Comparison of ENCODE assay signal across 8 mouse cellular contexts in genomic region chr5:31201742-31202590, GRCm38 (mm10). TPM values are rescaled to one million over a fixed set of nuclear protein-coding genes. Genes with fewer than 3 reads are reported as not detected.
DNase-seq lines count a peak whose midpoint lies in the region; ATAC-seq lines count a peak whose summit lies in the region.

Gene Zfp513, minus strand, starts transcription at chr5:31202303.

- peak within 1 kb of the TSS; percentile 55 for H3K4me3 ChIP-seq in intestine, embryonic 14.5 days (ENCODE audit: low read depth, low read length)

- peaks cover 79% of the 10 kb centered on the region for H3K36me3 ChIP-seq in intestine, embryonic 14.5 days (ENCODE audit: control insufficient read depth, insufficient read depth, low read length)

- peak; percentile 82 to 87 for DNase-seq in adrenal gland, adult 18-20 months (ENCODE audit: low spot score in 2 of 2)
- DNase-seq in embryo, embryonic 11 days, result peak; percentile 97
- DNase-seq in gastrocnemius, postnatal 25 days, result peak; percentile 97
- peak; percentile 94 for DNase-seq in intestine, embryonic 14.5 days (ENCODE audit: low spot score)
- DNase-seq in left cerebral cortex, postnatal 14 days (ENCODE audit: low spot score in 2 of 2), result peak; percentile 98 to 99
- DNase-seq in mesoderm, embryonic 11.5 days (ENCODE audit: low read depth, low spot score), result peak; percentile 99
- peak; percentile 98 to 99 for DNase-seq in right cerebral cortex, postnatal 36 days (ENCODE audit: low spot score in 2 of 2)
- peak; percentile 98 for DNase-seq in yolk sac, embryonic 10.5 days (ENCODE audit: low spot score)

- intact Hi-C loops in left cerebral cortex, postnatal 14 days (cut with DNase I), result no loop called here

- WGBS in intestine, embryonic 14.5 days, result 1% methylated on average over 53 of the region's 53 CpGs

- no peaks in the 10 kb centered on the region for H3K27me3 ChIP-seq in intestine, embryonic 14.5 days (replicated peaks; ENCODE audit: control insufficient read depth, insufficient read depth, low read length)

- peak within 1 kb of the TSS; percentile 76 for H3K9ac ChIP-seq in intestine, embryonic 14.5 days (ENCODE audit: low read length)

- H3K4me2 ChIP-seq in intestine, embryonic 14.5 days (ENCODE audit: low read length), result peak within 1 kb of the TSS; percentile 64

- peak; percentile 96 for ATAC-seq in intestine, embryonic 14.5 days (replicated peaks; ENCODE audit: low FRiP score, low TSS enrichment, low read depth)

- peaks cover 14% of the 10 kb centered on the region for H3K4me1 ChIP-seq in intestine, embryonic 14.5 days (replicated peaks; ENCODE audit: control insufficient read depth, insufficient read depth, low read length)

- peaks cover 4% of the 10 kb centered on the region for H3K9me3 ChIP-seq in intestine, embryonic 14.5 days (ENCODE audit: control insufficient read depth, low read length)

- H3K27ac ChIP-seq in intestine, embryonic 14.5 days (ENCODE audit: low read depth), result peak within 1 kb of the TSS; percentile 60

RNA-seq across cellular contexts. Expression of gene Zfp513, which starts in this region (rescaled TPM):
- total RNA-seq in adrenal gland, adult 18-20 months (2021), result 10 to 100 TPM; 25.9 to 29.2 TPM
- total RNA-seq in gastrocnemius, postnatal 25 days (2021), result 1 to 10 TPM; 5.4 to 5.7 TPM
- polyA plus RNA-seq in intestine, embryonic 14.5 days (2014; fragmentation: Nextera tagmentation; extraction: Ambion mirVana), result 5.1 and 5.2 TPM in 2 replicates
- 10 to 100 TPM; 27.2 to 31.1 TPM for total RNA-seq in left cerebral cortex, postnatal 14 days (2021)

Comparison
In these comparisons a context has a peak if more than half of its experiments do, and no peak if none do; other contexts are left out.
1. Peak in every context shown above with its lines: DNase-seq, ATAC-seq, H3K4me3 ChIP-seq and H3K27ac ChIP-seq.
2. RNA of gene Zfp513 (total RNA-seq): 27.2 to 31.1 TPM in left cerebral cortex, postnatal 14 days and 25.9 to 29.2 TPM in adrenal gland, adult 18-20 months; 5.4 to 5.7 TPM in gastrocnemius, postnatal 25 days; every median in the first group is over 4 times any median in the second.